Mouse (Mus musculus): Measurements from ENCODE around the gene Slc15a3.

DNA sequence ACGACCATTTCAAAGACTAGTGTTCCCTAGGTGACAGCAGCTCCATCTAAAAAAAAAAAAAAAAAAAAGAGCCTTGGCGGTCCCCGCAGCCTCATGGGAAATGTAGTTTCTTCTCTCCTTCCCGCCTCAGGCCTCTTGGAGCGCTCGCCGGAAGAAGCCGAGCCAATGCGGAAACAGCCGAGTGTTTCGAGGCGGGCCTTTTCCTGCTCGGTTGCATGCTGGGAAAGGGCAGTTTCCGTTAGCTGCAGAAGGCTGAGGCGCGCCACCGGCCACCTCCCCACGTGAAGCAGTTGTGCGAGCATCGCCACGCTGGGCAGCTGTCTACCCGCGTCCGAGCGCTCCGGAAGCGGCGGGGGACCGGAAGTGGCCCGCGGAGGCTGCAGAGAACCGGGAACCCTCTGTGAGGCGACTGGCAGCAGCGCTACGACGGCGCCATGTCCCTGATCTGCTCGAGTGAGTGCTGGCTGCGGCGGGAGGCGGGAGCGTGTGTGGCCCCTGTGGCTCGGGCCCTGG is 55.5 kb downstream of the Slc15a3 start, which contains the start of gene Prpf19:
- TF ChIP-seq GATA1 (IDR thresholded peaks at IDR 0.05; ENCODE audit: low read length) (no peak), TAL1 (IDR thresholded peaks at IDR 0.05; ENCODE audit: low read length) (no peak)

Data from erythroblast, embryonic 14.5 days (primary cell).